Comparison of ENCODE assay signal across 23 mouse cellular contexts in genomic region chr10:26983583-26983982, GRCm38 (mm10).
"Had no signal": no experiment of that assay in that cellular context is flagged by ENCODE, and none has a peak within 500 bp of the region (broad histone marks: within the 10 kb centered on the region; RNA-seq: fewer than 3 reads in every experiment).

No protein-coding gene starts in this region.

- H3K4me1 ChIP-seq: intestine, embryonic 15.5 days; midbrain, embryonic 10.5 days; neural tube, embryonic 12.5 days; neural tube, embryonic 15.5 days had no signal

- H3K27ac ChIP-seq: intestine, embryonic 15.5 days; liver, embryonic 14.5 days; macrophage; midbrain, embryonic 10.5 days; neural tube, embryonic 12.5 days; neural tube, embryonic 15.5 days had no signal

- H3K36me3 ChIP-seq: intestine, embryonic 15.5 days; midbrain, embryonic 10.5 days; neural tube, embryonic 12.5 days; neural tube, embryonic 15.5 days had no signal

- H3K27me3 ChIP-seq: intestine, embryonic 15.5 days; neural tube, embryonic 12.5 days; neural tube, embryonic 15.5 days had no signal

- H3K9me3 ChIP-seq: intestine, embryonic 15.5 days; midbrain, embryonic 10.5 days; neural tube, embryonic 12.5 days; neural tube, embryonic 15.5 days had no signal

- H3K9ac ChIP-seq: intestine, embryonic 15.5 days; liver, embryonic 14.5 days; liver, postnatal 0 days; lung, embryonic 14.5 days; neural tube, embryonic 12.5 days; neural tube, embryonic 15.5 days had no signal

- ATAC-seq: intestine, embryonic 15.5 days; liver, postnatal 0 days; lung, postnatal 0 days had no signal

- H3K4me2 ChIP-seq: intestine, embryonic 15.5 days; liver, embryonic 11.5 days; lung, embryonic 14.5 days; neural tube, embryonic 12.5 days; neural tube, embryonic 15.5 days had no signal

- DNase-seq: kidney, adult 18-20 months; kidney, adult 9 months; kidney, postnatal 14 days; kidney, postnatal 4 days; left cerebral cortex, postnatal 4 days; liver, postnatal 0 days; midbrain, embryonic 14.5 days; right cerebral cortex, adult 18-20 months; right cerebral cortex, postnatal 14 days; right cerebral cortex, postnatal 4 days; spleen, adult 18-20 months; thymus, adult 2 months; thymus, postnatal 14 days; thymus, postnatal 4 days had no signal

- H3K4me3 ChIP-seq: intestine, embryonic 15.5 days; midbrain, embryonic 10.5 days; neural tube, embryonic 12.5 days; neural tube, embryonic 15.5 days had no signal
